ENCODE assay signal across 8 mouse cellular contexts in the genomic region with DNA sequence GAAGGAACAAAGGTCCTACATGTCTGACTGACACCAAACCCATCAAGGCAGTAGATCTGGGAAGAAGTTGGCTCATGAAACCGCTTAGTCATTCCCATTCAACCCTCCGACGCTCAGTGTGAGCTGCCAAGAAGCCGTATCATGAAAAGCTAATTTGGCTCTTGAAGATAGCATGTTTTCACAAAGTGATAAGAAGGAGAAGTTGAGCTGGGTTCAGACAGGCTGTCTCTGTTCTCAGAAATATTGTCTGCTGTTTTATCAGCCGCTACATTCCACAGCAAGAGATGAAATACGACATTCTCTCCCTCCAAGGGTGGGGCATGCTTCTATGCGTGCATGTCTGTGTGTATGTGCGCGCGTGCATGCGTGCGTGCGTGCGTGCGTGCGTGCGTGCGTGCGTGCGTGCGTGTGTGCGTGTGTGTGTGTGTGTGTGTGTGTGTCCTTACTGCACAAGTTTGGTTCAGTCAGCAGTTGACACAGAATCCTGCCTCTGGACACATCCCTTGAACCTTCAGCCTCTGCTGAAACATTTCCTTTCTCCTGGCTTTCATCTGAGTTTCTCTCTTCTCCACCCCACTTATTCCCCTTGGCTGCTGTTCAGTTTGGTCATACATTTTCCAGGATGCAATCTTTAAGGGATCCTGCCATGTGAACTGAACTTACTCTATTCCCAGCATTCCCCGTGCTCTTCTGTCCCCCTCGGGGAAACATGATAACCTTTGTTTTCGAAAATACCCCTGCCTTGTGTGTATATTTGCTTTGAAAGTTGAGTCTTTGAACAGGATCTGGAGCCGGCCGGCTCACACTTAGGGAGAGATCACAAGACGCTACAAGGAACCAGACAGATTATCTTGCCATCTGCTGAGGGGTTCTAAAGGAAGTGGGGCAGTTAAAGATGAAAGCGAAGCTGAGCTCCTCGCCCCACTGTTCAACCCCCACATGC.
DNase-seq lines count a peak whose midpoint lies in the region; ATAC-seq and TF ChIP-seq lines count a peak whose summit lies in the region.

No protein-coding gene starts in this region.

- H3K27ac ChIP-seq in embryonic facial prominence, embryonic 10.5 days (replicated peaks) = peak overlapping the region; percentile 69
- peak overlapping the region; percentile 36; the same call in 1 of the 2 replicates for H3K27ac ChIP-seq in limb, embryonic 11.5 days (replicated peaks; ENCODE audit: low read depth, low read length)

- H3K4me1 ChIP-seq in embryonic facial prominence, embryonic 10.5 days = peaks cover 20% of the 10 kb centered on the region
- H3K4me1 ChIP-seq in limb, embryonic 11.5 days (ENCODE audit: control insufficient read depth, insufficient read depth, low read length) = peaks cover 13% of the 10 kb centered on the region

- no peak overlapping the region for H3K9ac ChIP-seq in limb, embryonic 11.5 days (ENCODE audit: low read length)

- ATAC-seq in limb, embryonic 11.5 days (ENCODE audit: insufficient number of reproducible peaks, low FRiP score, low TSS enrichment, low read depth) = no peak

- H3K4me3 ChIP-seq in embryonic facial prominence, embryonic 10.5 days = no peak overlapping the region
- no peak overlapping the region for H3K4me3 ChIP-seq in limb, embryonic 11.5 days (ENCODE audit: low read depth, low read length)
- no peak overlapping the region for H3K4me3 ChIP-seq in myocyte

- no peak for TF ChIP-seq POLR2A in myocyte (IDR thresholded peaks at IDR 0.05; ENCODE audit: insufficient read length, low read depth)

- H3ac ChIP-seq in myocyte (ENCODE audit: control insufficient read depth, insufficient read length) = no peak overlapping the region

- H3K9me3 ChIP-seq in embryonic facial prominence, embryonic 10.5 days = no peaks in the 10 kb centered on the region
- 0 out of 2 replicates have a peak, but pooled peaks cover 3% of the 10 kb centered on the region for H3K9me3 ChIP-seq in limb, embryonic 11.5 days (ENCODE audit: control insufficient read depth, low read length)

- peak; percentile 12 for DNase-seq in spleen, adult 12 weeks (ENCODE audit: low spot score)
- DNase-seq in spleen, postnatal 14 days (ENCODE audit: low spot score in 2 of 2) = no peak
- peak; percentile 36 for DNase-seq in embryonic facial prominence, embryonic 10.5 days (ENCODE audit: low spot score)
- DNase-seq in heart, postnatal 36 days = peak; percentile 58 to 60
- no peak for DNase-seq in limb, embryonic 11.5 days (ENCODE audit: low spot score)
- no peak for DNase-seq in cerebellum, adult 18-20 months
- no peak for DNase-seq in thymus, postnatal 4 days

- WGBS in embryonic facial prominence, embryonic 10.5 days = 73% methylated on average over 30 of the region's 30 CpGs
- WGBS in limb, embryonic 11.5 days = 61% methylated on average over 30 of the region's 30 CpGs

- intact Hi-C loops in heart, postnatal 36 days (cut with DNase I) = loop anchor here (10.0 kb wide), 1 partner anchor 161 kb away; no protein-coding TSS in a partner anchor

- no peaks in the 10 kb centered on the region for H3K79me2 ChIP-seq in myocyte (ENCODE audit: control insufficient read depth, insufficient read depth)

- H3K27me3 ChIP-seq in embryonic facial prominence, embryonic 10.5 days (replicated peaks; ENCODE audit: low read depth, poor library complexity, severe bottlenecking) = no peaks in the 10 kb centered on the region
- H3K27me3 ChIP-seq in limb, embryonic 11.5 days (ENCODE audit: control insufficient read depth, insufficient read depth, low read length) = no peaks in the 10 kb centered on the region
- no peaks in the 10 kb centered on the region for H3K27me3 ChIP-seq in myocyte (ENCODE audit: control insufficient read depth, insufficient read depth, insufficient read length)

- H3K36me3 ChIP-seq in embryonic facial prominence, embryonic 10.5 days (replicated peaks) = peaks cover 4% of the 10 kb centered on the region; the same call in 1 of the 2 replicates
- H3K36me3 ChIP-seq in limb, embryonic 11.5 days (ENCODE audit: control insufficient read depth, insufficient read depth, low read length) = no peaks in the 10 kb centered on the region
- no peaks in the 10 kb centered on the region for H3K36me3 ChIP-seq in myocyte (ENCODE audit: control insufficient read depth, insufficient read depth)

- H3K4me2 ChIP-seq in limb, embryonic 11.5 days (ENCODE audit: low read depth, severe bottlenecking) = no peak overlapping the region
- peak overlapping the region; percentile 35 for H3K4me2 ChIP-seq in myocyte (ENCODE audit: low read depth)

TF ChIP-seq in myocyte, 11 proteins besides CTCF, POLR2A, EP300 and RAD21:
- TF ChIP-seq SRF (IDR thresholded peaks at IDR 0.05; ENCODE audit: control insufficient read depth, insufficient read length, low read depth) = no peak
- no peak for TF ChIP-seq TCF3 (IDR thresholded peaks at IDR 0.05; ENCODE audit: insufficient read length, low read depth)
- no peak for TF ChIP-seq USF1 (IDR thresholded peaks at IDR 0.05; ENCODE audit: low read depth)
- TF ChIP-seq TCF12 (IDR thresholded peaks at IDR 0.05; ENCODE audit: insufficient read depth, poor library complexity, severe bottlenecking) = no peak
- no peak for TF ChIP-seq REST (IDR thresholded peaks at IDR 0.05; ENCODE audit: insufficient read depth, insufficient read length)
- TF ChIP-seq POLR2AphosphoS2 (IDR thresholded peaks at IDR 0.05; ENCODE audit: insufficient read length, low read depth) = no peak
- no peak for TF ChIP-seq MYOD1 (IDR thresholded peaks at IDR 0.05; ENCODE audit: control insufficient read depth in 1 of 3, insufficient read length in 2 of 3, low read depth in 2 of 3)
- TF ChIP-seq MYOG (IDR thresholded peaks at IDR 0.05; ENCODE audit: control insufficient read depth in 1 of 3, insufficient read depth in 1 of 3, insufficient read length in 2 of 3, low read depth in 2 of 3) = no peak
- TF ChIP-seq E2F4 (IDR thresholded peaks at IDR 0.05; ENCODE audit: insufficient read depth) = no peak

Comparison
In these comparisons a context has a peak if more than half of its experiments do, and no peak if none do; other contexts are left out.
1. DNase-seq: peak in spleen, adult 12 weeks (single experiment), embryonic facial prominence, embryonic 10.5 days (single experiment) and heart, postnatal 36 days (2 of 2); none in spleen, postnatal 14 days (0 of 2), limb, embryonic 11.5 days (single experiment), cerebellum, adult 18-20 months (0 of 2) and thymus, postnatal 4 days (single experiment).